Mouse (Mus musculus) MEL (cell line): ENCODE results near the gene Dpyd. TPM values are rescaled to one million over a fixed set of nuclear protein-coding genes. Genes with fewer than 3 reads are reported as not detected.

Experiments used
- DNase-seq: peaks from one replicate; pipeline ENCODE4 v3.0.0; 2011; ENCODE audit warnings: low read depth, low spot score
- H3K27ac ChIP-seq: 2 replicates; pipeline ENCODE4 v1.5.1; 2012; ENCODE audit warnings: low read depth, mild to moderate bottlenecking, control low read depth, low read length, moderate library complexity; ENCODE audit not compliant: control insufficient read depth
- H3K27me3 ChIP-seq, 2 experiments: fragments of 150-350 bp in 1 of 2; sonication (generic) in 1 of 2; 2 replicates each; pipeline ENCODE4 v1.6.1; 2012; ENCODE audit warnings: low read length in 2 of 2, mild to moderate bottlenecking in 2 of 2, improper control_type of control experiment in 1 of 2, moderate library complexity in 1 of 2; ENCODE audit not compliant: insufficient read depth in 2 of 2, control insufficient read depth in 1 of 2
- H3K36me3 ChIP-seq, 2 experiments: 2 replicates each; pipeline ENCODE4 v1.6.1; 2012 to 2014; ENCODE audit warnings: low read length in 2 of 2, improper control_type of control experiment in 1 of 2, inconsistent platforms in 1 of 2, mild to moderate bottlenecking in 1 of 2; ENCODE audit not compliant: insufficient read depth in 2 of 2, control insufficient read depth in 1 of 2
- H3K4me1 ChIP-seq, 2 experiments: fragments of 150-350 bp in 1 of 2; sonication (generic) in 1 of 2; 2 replicates each; pipeline ENCODE4 v1.6.1; 2012; ENCODE audit warnings: low read length in 2 of 2, improper control_type of control experiment in 1 of 2, mild to moderate bottlenecking in 1 of 2; ENCODE audit not compliant: insufficient read depth in 2 of 2, control insufficient read depth in 1 of 2
- H3K4me3 ChIP-seq, 2 experiments: fragments of 150-350 bp in 1 of 2; sonication (generic) in 1 of 2; 2 replicates each; pipeline ENCODE4 v1.5.1; 2012; ENCODE audit warnings: low read depth in 2 of 2, low read length in 2 of 2, mild to moderate bottlenecking in 2 of 2, moderate library complexity in 2 of 2, control low read depth in 1 of 2, improper control_type of control experiment in 1 of 2; ENCODE audit not compliant: control insufficient read depth in 1 of 2, insufficient read depth in 1 of 2
- H3K79me2 ChIP-seq: 2 replicates; pipeline ENCODE4 v1.6.1; 2012; ENCODE audit warnings: mild to moderate bottlenecking, low read length, moderate library complexity; ENCODE audit not compliant: control insufficient read depth, poor library complexity, insufficient read depth
- H3K9ac ChIP-seq: 2 replicates; pipeline ENCODE4 v1.6.1; 2012; ENCODE audit warnings: low read depth, mild to moderate bottlenecking, control low read depth, low read length, moderate library complexity; ENCODE audit not compliant: control insufficient read depth, poor library complexity, severe bottlenecking
- H3K9me3 ChIP-seq: fragments of 150-350 bp; sonication (generic); replicated peaks from 2 replicates; pipeline ENCODE4 v1.6.1; 2012; ENCODE audit warnings: mild to moderate bottlenecking, low read length, improper control_type of control experiment, moderate library complexity; ENCODE audit not compliant: insufficient read depth
- CHD2 ChIP-seq: IDR thresholded peaks from 2 replicates; pipeline ENCODE4 v1.6.1; 2011; ENCODE audit warnings: low read length, improper control_type of control experiment
- ELF1 ChIP-seq: IDR thresholded peaks from 2 replicates; pipeline ENCODE4 v1.6.1; 2014; ENCODE audit warnings: low read depth, mild to moderate bottlenecking, inconsistent platforms, low read length, improper control_type of control experiment, moderate library complexity
- HCFC1 ChIP-seq: IDR thresholded peaks from 2 replicates; pipeline ENCODE4 v1.6.1; 2012; ENCODE audit warnings: low read depth, mild to moderate bottlenecking, inconsistent platforms, low read length, improper control_type of control experiment, moderate library complexity
- JUND ChIP-seq: IDR thresholded peaks from 2 replicates; pipeline ENCODE4 v1.6.1; 2011; ENCODE audit warnings: low read depth, mild to moderate bottlenecking, improper control_type of control experiment, low read length
- MAFK ChIP-seq: IDR thresholded peaks from 2 replicates; pipeline ENCODE4 v1.6.1; 2011; ENCODE audit warnings: low read depth, mild to moderate bottlenecking, low read length, improper control_type of control experiment, borderline replicate concordance
- MAX ChIP-seq: IDR thresholded peaks from 2 replicates; pipeline ENCODE4 v1.6.1; 2011; ENCODE audit warnings: low read length, improper control_type of control experiment
- MAZ ChIP-seq: IDR thresholded peaks from 2 replicates; pipeline ENCODE4 v1.6.1; 2012; ENCODE audit warnings: low read depth, mild to moderate bottlenecking, inconsistent platforms, low read length, improper control_type of control experiment
- MYB ChIP-seq: IDR thresholded peaks from 2 replicates; pipeline ENCODE4 v1.6.1; 2011; ENCODE audit warnings: mild to moderate bottlenecking, low read depth, low read length, improper control_type of control experiment
- NRF1 ChIP-seq: IDR thresholded peaks from 2 replicates; pipeline ENCODE4 v1.6.1; 2014; ENCODE audit warnings: low read depth, mild to moderate bottlenecking, inconsistent platforms, low read length, improper control_type of control experiment, moderate library complexity; ENCODE audit not compliant: poor library complexity, insufficient read depth, severe bottlenecking
- POLR2A ChIP-seq, 2 experiments: IDR thresholded peaks; 2 replicates each; pipeline ENCODE4 v1.6.1; 2011 to 2012; ENCODE audit warnings: low read length in 2 of 2, mild to moderate bottlenecking in 2 of 2, control low read depth in 1 of 2, improper control_type of control experiment in 1 of 2, low read depth in 1 of 2, moderate library complexity in 1 of 2; ENCODE audit not compliant: control insufficient read depth in 1 of 2, insufficient read depth in 1 of 2, poor library complexity in 1 of 2
- RAD21 ChIP-seq: IDR thresholded peaks from 2 replicates; pipeline ENCODE4 v1.6.1; 2011; ENCODE audit warnings: mild to moderate bottlenecking, low read depth, low read length, improper control_type of control experiment
- SIN3A ChIP-seq: IDR thresholded peaks from 2 replicates; pipeline ENCODE4 v1.6.1; 2012; ENCODE audit warnings: low read length, improper control_type of control experiment, inconsistent platforms
- TBP ChIP-seq: IDR thresholded peaks from 2 replicates; pipeline ENCODE4 v1.8.0; 2011; ENCODE audit warnings: low read depth, low read length, improper control_type of control experiment
- UBTF ChIP-seq: IDR thresholded peaks from 2 replicates; pipeline ENCODE4 v1.6.1; 2012; ENCODE audit warnings: low read depth, mild to moderate bottlenecking, inconsistent platforms, low read length, improper control_type of control experiment, moderate library complexity, borderline replicate concordance; ENCODE audit not compliant: insufficient read depth
- USF2 ChIP-seq, 2 experiments: IDR thresholded peaks; 2 replicates each; pipeline ENCODE4 v1.6.1; 2011 to 2012; ENCODE audit warnings: improper control_type of control experiment in 2 of 2, low read length in 2 of 2, borderline replicate concordance in 1 of 2, inconsistent platforms in 1 of 2, low read depth in 1 of 2, mild to moderate bottlenecking in 1 of 2; ENCODE audit not compliant: insufficient read depth in 1 of 2
- ZKSCAN1 ChIP-seq: IDR thresholded peaks from 2 replicates; pipeline ENCODE4 v1.6.1; 2012; ENCODE audit warnings: low read depth, mild to moderate bottlenecking, inconsistent platforms, low read length, improper control_type of control experiment, moderate library complexity
- ZMIZ1 ChIP-seq: IDR thresholded peaks from 2 replicates; pipeline ENCODE4 v1.6.1; 2012; ENCODE audit warnings: low read depth, mild to moderate bottlenecking, inconsistent platforms, low read length, improper control_type of control experiment, moderate library complexity
- polyA plus RNA-seq, 2 experiments: library from polyadenylated mRNA; stranded (reverse) in 1 of 2; unstranded in 1 of 2; fragments of >175 nt in 1 of 2; fragments of >200 nt in 1 of 2; gene quantifications; 2 replicates each; pipeline versions ENCODE4 v1.2.1 to v1.2.4; 2012; ENCODE audit warnings: low replicate concordance in 2 of 2, low read depth in 1 of 2; ENCODE audit not compliant: insufficient read length in 2 of 2, insufficient read depth in 1 of 2, missing spikeins in 1 of 2
- total RNA-seq: library from RNA; depleted of rRNA; stranded (reverse); fragments of 300-350 nt; gene quantifications from 2 replicates; pipeline ENCODE4 v1.2.3, GENCODE M21; 2012

Gene Dpyd
- total and polyA plus RNA-seq, 3 experiments = not detected

DNA sequence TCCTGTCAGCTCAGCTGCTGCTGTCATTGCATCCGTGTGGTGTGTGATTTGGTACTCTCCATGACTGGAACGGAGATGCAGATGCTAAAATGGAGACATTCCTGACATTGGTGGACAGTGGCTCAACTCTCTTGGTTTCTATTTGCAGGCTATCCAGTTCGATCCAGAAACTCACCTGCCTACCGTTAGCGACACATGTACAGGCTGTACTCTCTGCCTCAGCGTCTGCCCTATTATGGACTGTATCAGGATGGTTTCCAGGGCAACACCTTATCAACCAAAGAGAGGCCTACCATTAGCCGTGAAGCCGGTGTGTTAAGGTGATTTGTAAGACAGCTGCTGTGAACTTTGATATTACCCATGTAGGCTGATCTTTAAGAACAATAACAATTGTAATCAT lies 869.4 kb downstream of the Dpyd start:
- no peak for TF ChIP-seq CHD2
- TF ChIP-seq ZKSCAN1 = no peak
- TF ChIP-seq HCFC1 = no peak
- TF ChIP-seq MYB = no peak
- no peak for TF ChIP-seq SIN3A
- TF ChIP-seq USF2 (IDR thresholded peaks at IDR 0.05; ENCODE audit: borderline replicate concordance in 1 of 2, insufficient read depth in 1 of 2, low read depth in 1 of 2, low read length in 2 of 2) = no peak
- no peak for TF ChIP-seq ZMIZ1
- no peak for TF ChIP-seq MAX
- no peak for TF ChIP-seq POLR2A (IDR thresholded peaks at IDR 0.05; ENCODE audit: control insufficient read depth in 1 of 2, insufficient read depth in 1 of 2, low read depth in 1 of 2, low read length in 2 of 2, poor library complexity in 1 of 2)
- TF ChIP-seq NRF1 = no peak
- no peak for TF ChIP-seq JUND
- TF ChIP-seq TBP = no peak
- TF ChIP-seq RAD21 = no peak
- no peak for TF ChIP-seq MAZ
- TF ChIP-seq MAFK = no peak
- TF ChIP-seq, all 39 proteins: peak for 0
- Histone ChIP-seq H3K4me3 (no peak overlapping the region), H3K27me3 (no peaks in the 10 kb centered on the region), H3K79me2 (no peaks in the 10 kb centered on the region), H3K36me3 (no peaks in the 10 kb centered on the region), H3K4me1 (no peaks in the 10 kb centered on the region), H3K9ac (no peak overlapping the region), H3K9me3 (no peaks in the 10 kb centered on the region), H3K27ac (no peak overlapping the region)
- no peak for DNase-seq

DNA sequence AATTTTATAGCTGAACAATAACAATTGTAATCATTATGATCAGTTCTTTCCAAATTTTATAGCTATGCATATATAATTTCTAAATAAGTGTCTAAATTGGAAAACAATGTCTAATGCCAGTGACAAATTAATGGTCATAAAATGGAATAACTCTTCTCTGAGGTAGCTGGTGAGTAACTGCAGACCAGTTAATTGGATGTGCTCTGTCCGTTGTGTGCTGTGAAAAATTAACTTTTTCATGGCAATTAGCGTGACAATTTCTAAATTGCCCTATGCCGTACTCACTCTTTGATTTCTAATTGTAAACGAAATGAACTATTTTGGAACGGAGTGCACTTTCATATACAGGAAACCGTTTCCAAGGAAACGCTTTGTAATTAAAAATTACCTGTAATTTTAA lies 869.8 kb downstream of the Dpyd start:
- Histone ChIP-seq H3K4me3 (no peak overlapping the region), H3K9ac (no peak overlapping the region), H3K4me1 (no peaks in the 10 kb centered on the region), H3K36me3 (no peaks in the 10 kb centered on the region), H3K9me3 (no peaks in the 10 kb centered on the region), H3K79me2 (no peaks in the 10 kb centered on the region), H3K27ac (no peak overlapping the region), H3K27me3 (no peaks in the 10 kb centered on the region)
- TF ChIP-seq UBTF (no peak), POLR2A (IDR thresholded peaks at IDR 0.05; ENCODE audit: control insufficient read depth in 1 of 2, insufficient read depth in 1 of 2, low read depth in 1 of 2, low read length in 2 of 2, poor library complexity in 1 of 2) (no peak), MAZ (no peak), TBP (no peak), ELF1 (no peak)
- no peak for DNase-seq
